Mouse (Mus musculus): ENCODE measurements at regions not wholly inside any gene's neighbourhood (a gene's known extent, or its start where the extent isn't known, plus 50 kb on each side); places are given as distances from the start of the nearest gene placed in this dataset.
A peak's percentile ranks its signal among the peaks of the same experiment; 100 is the strongest.

DNA sequence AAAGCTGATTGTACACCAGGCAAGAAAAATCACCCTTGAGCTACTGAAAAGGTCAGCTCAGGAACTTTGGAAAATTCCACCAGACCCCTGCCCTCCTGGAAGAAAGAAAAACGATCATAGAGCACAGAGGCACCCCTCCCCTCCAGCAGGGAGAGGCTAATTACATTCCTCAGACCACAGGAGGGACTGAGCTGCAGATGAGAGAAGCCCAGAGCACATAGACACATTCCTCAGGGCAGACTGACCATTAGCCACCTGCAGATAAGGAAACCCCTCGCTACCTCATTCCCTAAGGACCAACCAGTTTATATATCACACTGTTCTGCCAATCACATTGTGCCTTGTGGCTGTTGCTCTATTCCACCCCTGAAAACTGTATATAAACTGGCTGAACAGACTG, 230.3 kb downstream of the Parp8 start:
- DNase-seq (ENCODE audit: low read depth): no peak

DNA sequence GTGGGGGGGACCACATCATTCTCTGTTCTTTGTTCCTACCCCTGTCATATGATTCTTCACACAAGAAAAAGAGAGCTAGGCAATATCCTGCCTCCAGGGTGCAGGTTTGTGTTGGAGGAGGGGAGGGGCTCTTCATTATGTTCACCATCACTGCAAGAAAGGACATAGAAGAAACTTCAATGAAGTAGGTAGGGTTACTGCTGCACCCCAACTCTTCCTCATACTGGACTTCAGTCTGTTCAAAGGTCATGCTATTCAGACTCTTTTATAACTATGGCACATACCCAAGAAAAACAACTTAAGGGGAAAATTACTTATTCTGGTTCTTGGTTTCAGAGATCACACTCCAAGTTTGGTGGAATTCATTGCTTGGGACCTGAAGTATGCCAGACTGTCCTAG, 243.7 kb downstream of the Parp8 start:
- no peak for DNase-seq (ENCODE audit: low read depth)

DNA sequence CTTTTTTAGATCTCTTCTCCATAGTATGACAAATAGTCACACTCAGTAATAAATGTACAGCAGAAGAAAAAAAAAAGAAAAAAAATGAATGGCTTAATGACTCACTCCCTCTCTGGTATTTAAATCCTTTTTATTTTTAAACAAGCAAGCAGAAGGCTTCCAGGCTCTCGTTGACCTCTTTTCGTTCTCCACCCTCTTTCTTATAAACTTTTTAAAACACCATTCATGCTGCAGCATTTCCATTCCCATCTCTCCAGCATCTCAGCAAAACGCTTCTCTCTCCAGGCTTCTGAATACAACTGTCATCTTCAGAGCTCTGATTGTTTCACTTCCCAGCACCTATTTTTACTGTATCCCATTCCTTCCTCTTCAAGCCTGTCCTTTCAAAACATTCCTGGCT, 259.8 kb downstream of the Parp8 start:
- no peak for DNase-seq (ENCODE audit: low read depth)

DNA sequence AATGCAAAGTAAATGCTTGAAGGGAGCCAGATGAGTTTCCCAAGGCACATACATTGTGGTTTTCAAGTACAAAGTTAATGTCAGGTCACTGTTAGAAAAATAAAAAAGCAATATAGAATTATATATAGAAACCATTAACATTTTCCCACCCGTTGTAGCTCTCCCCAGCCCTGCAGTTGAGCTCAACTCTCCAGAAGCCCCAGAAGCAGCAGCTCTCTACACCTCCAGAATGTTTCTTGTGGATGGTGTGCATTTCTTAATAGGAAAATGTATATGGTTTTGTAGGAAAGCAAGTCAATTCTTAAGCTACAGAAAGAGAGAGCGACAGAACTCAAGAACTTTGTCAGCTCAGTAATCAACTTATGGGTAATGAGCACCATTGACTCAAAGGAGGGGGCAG, 265.4 kb downstream of the Parp8 start:
- DNase-seq (ENCODE audit: low read depth): no peak

DNA sequence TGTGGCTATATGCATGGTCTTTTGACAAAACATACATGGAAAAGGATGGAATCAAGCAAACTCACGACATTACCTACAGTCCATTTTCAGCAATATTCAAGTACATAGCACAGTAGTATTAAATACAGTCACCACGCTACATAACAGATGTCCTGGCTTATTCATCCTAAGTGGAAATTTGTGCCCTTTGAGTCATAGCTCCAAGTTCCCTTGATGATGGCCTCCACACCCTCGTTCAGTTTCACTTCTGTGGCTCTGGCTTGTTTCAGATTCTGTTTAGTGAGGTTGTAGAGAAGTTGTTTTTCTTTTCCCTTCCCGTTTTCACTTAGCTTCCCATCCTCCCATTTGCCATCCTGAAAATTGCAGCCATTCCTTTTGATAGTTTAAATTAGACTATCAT, 284.5 kb downstream of the Parp8 start:
- DNase-seq (ENCODE audit: low read depth): no peak

DNA sequence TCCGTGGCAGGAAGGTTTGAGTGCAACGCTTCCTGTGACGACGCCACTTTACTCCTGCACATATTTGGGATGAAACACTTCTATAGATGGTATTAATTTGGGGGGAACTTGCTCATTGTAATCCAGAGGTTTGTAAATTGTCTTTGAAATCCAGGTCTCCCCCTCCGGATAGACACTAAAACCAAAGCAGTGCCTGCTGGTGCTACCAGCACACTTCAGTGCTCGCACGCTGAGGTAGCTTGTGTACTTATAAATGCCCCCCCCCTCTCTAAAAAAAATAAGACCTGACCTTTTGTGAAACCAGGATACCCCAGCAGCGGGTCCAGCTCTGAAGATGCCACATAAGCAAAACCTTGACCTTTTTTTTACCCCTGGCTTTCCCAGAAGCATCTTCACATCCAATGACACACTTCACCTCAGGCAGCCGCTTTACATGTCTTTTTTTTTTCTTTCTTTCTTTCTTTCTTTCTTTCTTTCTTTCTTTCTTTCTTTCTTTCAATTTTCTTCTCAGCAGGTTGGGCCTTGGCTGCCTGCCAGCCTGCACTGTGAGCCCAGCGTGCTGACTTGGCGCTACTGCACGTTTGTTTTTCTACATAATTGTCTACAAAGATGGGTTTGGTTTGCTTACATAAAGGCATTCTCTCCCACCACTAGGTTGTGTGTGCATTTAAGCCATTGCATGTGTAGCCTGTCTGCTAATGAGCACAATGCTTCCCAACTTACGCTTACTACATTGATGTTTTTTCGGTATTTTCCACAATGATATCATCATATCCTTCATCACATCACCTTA, 301.8 kb downstream of the Parp8 start:
- DNase-seq (ENCODE audit: low read depth): no peak

DNA sequence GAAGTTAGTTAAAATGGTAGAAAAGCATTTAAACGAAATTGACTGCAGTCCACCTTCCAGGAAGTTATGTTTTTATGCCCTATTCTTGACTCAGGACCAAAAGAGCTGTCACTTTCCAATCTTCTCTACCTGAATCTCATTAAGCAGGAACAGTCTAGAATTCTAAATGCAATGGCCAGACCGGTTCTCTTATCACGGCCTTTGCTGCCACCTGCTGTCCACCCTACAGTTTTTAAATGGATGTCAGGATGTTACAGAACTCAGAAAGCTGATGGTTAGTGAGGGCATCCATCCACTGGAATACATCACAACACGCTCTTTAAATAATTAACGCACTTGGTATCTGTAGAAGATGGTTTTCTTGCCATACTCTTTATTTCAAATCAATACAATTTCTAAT, 310.5 kb downstream of the Parp8 start:
- DNase-seq (ENCODE audit: low read depth): peak; percentile 71

DNA sequence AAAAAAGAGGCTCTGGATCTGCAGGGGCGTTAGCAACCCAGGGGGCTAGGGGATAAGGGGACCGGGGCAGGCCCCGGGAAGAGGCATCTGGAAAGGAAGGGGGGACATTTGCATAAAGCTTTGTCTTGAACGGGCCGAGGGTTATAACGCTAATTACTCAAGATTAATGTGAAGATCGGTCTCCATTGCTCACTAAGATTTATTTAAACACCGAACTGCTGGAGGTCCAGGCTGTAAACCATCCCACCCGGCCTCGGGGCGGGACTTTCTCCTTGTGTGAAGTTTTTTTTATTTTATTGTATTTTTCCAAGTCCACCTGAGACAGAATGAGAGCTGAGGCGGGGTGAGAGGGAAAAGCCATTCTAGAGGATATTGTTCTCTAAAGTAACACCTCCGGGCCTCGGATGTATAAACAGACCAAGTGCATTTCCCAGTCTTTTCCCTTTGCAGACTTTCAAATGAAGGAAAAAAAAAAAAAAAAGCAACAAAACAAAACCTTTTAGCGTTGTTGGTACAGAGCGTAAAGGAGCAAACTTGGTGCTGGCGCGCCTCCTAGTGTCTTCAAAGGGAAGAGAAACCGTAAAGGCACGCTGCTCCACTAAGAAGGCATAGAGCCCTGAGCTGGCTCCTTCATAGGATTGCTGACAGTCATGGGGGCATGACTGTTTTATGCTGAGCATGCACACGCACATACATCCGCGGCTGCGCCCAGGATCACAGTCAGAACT, 313.3 kb downstream of the Parp8 start:
- peak; percentile 85 for DNase-seq (ENCODE audit: low read depth)

DNA sequence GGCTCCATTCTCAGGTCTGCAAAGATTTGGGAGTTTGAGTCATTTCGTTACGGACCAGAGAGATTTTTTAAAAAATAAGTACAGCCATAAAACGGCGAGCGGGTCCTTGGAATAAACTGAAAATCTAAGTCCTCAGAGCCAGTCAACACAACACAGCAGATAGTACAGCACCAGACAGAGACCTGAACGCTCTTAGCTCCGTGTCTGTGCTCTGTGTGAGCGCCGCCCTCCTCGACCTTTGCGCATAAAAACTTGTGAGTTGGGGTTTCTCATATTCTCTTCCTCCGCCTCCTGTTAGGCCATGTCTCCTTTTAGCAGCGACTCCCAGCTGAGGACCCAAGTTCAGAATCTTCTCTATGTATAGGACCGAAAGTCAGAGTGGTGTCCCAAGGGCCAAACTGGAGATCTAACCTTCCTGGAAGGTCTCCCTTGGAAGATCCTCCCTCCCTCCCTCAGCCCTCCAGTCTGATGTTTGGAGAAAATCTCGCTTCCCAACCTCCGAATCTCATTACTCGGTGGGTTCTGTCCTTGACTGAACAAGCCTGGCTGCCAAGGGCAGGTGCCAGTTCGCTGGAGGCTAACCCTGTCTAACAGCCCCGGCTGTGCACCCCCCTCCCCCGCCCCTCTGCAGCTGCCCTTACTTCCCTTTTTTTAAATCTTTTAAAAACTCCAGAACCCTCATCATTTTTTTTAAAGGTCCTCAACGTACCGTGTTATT, 314.0 kb downstream of the Parp8 start:
- peak; percentile 53 for DNase-seq (ENCODE audit: low read depth)

DNA sequence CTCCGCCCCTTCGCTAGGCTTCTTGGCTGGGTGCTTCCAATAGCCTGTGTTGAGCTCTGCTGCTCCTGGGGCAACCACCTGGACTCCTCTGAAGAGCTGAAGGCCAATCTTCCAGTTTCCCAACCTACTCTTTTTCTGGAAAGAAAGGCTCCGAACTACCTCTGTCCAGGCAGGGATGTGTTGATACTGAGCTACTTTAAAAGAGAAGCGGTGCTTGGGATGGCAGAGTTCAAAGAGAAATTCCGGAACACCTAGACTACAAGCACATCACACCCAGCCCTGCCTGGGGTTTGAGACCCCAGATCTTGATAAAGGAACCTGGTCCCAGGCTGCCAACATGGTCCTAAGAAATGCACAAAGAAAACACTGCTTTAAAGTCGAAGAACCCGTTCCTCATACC, 315.7 kb downstream of the Parp8 start:
- DNase-seq (ENCODE audit: low read depth): no peak

DNA sequence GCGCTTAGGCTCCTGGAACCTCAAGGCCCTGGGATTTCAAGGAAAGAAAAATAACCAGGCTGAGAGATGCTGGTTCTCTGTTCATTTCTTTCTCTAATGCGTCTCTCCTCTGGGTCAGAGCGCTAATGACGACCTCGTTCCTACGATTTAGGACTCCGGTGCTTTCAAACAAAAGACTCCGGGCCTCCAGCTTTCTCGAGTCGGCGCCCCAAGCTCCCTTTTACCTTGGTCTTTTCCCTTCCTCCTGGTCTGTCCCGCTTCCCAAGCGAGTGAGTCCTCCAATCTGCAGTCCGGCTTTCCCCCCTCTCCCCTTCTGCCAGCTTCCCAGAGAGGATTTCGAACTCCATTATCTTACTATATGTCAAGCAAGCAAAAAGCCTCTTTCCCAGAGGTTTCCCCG, 316.5 kb downstream of the Parp8 start:
- no peak for DNase-seq (ENCODE audit: low read depth)

DNA sequence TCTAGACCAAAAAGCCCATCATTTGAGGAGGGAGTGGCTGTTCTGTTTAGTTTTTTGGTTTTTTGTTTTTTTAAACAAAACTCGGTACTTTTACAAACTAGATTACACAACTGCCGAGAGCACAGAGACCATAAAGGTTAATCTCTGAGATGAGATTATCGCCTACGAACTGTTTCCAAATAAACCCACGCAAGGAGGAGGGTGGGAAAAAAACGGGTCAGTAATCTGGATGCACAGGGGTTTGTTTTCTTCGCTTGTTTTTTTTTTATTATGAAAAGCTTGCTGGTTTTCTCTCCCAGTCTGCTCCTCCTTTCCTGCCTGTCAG, 316.9 kb downstream of the Parp8 start:
- DNase-seq (ENCODE audit: low read depth): no peak

DNA sequence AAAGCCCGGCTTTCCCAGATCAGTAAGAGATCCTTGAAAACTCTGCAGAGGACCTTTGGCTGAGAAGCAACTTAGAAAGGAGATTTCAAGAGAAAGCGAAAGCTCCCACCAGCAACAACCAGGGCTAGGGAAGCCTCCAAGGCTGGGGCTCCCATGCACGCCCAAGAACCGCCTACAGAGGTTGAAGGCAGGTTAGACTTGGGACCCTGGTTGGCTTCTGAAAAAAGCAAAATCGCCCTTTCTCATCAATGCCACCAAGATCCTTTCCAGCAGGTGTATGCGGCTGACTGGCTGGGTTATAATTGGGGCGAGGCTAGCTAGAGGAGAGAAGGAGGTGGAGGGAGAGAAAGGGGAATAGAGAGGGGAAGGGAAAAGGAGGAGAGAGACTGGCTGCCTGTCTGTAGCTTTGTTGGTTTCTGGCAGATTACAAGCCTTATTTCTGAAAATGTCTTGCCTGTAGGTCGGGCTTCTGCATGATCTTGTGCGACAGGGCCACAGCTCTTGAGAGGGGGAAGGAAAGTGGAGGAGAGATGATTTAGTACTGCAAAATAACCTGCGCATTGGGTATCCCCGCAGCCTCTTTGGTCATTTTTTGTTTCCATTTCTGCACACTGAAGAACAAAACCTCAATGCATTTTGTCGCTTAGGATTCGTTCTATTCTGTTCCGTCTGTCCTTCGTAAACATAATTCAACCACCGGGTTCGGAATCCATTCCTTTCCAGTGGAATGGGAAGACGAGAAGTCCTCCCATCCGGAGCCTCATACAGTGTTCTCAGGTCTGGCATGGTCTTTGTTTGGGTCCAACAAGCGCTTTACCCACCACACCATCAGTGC, 317.5 kb downstream of the Parp8 start:
- DNase-seq (ENCODE audit: low read depth): no peak

DNA sequence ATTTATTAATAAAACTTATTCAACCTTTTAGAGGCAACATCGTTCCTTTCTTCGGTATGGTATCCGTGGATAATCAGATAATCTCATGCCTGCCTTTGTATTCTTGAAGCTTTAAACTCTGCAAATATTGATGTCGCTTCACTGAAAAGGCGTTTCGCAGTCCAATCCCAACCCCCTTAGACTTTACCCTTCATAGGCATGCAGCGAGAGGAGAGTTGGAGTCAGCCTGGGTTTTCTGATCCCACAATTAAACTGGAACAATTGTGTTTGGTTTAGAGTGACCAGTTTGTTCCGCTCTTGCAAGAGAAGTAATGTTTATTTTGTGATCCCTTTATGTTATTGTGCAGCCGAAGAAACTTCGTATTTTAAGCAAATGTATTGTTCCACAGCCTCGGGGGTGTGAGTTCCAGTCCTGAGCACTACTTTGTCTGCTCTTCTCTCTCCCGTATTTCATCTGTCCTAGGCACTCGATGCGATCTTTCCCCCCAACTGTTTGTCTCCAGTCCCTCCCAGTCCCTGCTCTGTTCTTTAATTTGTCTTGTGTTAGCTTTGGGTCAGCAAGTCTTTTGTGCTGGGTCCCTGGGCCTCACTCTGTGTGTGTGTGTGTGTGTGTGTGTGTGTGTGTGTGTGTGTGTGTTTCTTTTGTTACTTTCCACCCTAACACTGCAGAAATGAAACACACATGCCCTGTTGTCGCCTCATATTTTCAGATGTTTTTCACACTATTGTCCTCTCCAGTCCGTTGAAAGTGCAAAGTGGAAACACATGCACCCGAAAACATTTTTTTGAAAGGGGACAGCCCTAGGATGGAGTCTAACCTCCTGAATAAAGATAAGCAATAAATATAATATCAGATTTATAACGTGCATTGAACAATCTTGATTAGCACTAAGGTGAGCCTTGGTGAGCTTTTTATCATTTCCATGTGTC, 318.7 kb downstream of the Parp8 start:
- DNase-seq (ENCODE audit: low read depth): no peak

DNA sequence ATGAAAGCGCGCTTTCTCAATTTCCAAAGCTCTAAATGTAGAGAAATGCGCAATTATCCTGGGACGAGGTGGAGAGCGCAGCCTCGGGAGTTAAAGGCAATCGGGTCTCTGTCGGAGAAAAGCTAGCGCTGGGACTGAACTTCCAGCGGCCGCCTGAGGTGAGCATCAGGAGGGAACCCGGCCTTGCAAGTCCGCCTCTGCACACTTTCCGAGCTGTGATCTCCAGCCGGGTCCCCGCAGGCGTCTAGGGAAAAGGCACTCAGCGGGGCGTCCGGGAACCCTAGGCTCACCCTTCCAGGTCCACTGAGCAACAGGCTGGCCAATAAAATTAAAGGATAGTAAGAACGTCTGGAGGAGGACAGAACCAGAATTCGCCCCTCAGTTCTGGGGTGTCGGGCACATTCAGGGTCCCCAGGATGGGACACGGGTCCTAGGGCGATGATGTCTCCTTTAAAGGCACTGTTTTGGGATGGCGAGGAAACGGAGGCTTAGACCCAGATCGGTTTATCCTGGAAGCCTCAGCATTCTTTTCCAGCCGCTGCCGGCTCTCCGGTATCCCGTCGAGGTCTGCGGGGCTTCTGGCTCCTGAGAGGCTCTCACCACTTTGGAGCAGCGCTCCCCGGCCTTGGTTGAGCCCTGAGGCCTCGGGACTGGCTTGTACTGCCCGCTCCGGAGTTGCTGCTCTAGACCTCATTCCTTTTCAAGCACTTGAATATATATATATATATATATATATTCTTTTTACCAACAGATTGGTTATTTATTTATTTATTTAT, 319.5 kb downstream of the Parp8 start:
- DNase-seq (ENCODE audit: low read depth): no peak

DNA sequence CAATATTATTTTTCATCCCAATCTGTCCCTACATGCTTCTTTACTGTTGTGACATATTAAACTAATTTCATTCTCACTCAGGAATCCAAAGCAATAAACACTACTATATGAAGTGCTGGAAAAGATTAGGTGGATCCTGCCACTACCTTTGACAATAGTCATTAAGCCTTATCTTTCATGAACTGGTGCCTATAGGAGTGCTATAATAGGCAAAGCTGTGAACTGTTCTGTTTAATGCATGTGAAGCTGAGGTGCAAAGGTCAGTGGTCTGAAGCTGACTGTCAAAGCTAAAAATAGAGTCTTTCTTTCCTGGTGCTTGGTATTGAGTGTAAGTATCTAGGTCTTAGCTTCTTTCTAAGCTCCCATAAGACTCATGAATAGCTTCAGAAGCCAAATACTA, 336.6 kb downstream of the Parp8 start:
- DNase-seq (ENCODE audit: low read depth): no peak

All from 416B (cell line).